Mouse (Mus musculus) erythroblast, embryonic 14.5 days (primary cell): ENCODE data around the gene Wdr63.

Experiments used
- GATA1 ChIP-seq: IDR thresholded peaks from 2 replicates; pipeline ENCODE4 v1.6.1; 2012; ENCODE audit warnings: low read length, inconsistent platforms, mixed read lengths
- TAL1 ChIP-seq: IDR thresholded peaks from 3 replicates; pipeline ENCODE4 v1.6.1; 2012; ENCODE audit warnings: low read length, inconsistent platforms, mixed read lengths

DNA sequence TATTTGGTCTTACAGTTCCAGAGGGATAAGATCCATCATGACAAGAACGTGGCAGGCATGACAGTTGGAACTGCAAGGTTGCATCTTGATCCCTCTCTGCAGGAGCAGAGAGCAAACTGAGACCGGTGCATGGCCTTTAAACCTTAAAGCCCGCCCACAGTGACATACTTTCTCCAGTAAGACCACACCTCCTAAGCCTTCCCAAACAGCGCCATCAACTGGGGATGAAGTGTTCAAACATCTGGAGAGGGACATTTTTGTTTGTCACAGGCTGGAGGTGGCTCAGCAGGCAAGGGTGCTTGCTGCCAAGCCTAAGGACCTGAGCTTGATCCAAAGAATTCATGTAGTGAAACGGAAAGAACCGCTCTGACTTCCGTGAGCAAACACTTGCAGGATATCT lies 83.2 kb downstream of the Wdr63 start:
- TF ChIP-seq GATA1 (no peak), TAL1 (no peak)
